Mouse (Mus musculus) neural tube, embryonic 12.5 days (tissue): ENCODE measurements around the gene Slco1a5. TPM values are rescaled to one million over a fixed set of nuclear protein-coding genes. Genes with fewer than 3 reads are reported as not detected.
A peak's percentile ranks its signal among the peaks of the same experiment; 100 is the strongest.

Source experiments
- ATAC-seq: fragments of 200-750 bp; cut with Nextera tagmentation; 2 replicates; pipeline ENCODE4 v1.8.0; 2017; ENCODE audit warnings: low read depth, mild to moderate bottlenecking, moderate TSS enrichment, moderate library complexity; ENCODE audit not compliant: low FRiP score
- H3K27ac ChIP-seq: fragments of 300-500 bp; sonication (generic); 2 replicates; pipeline ENCODE4 v1.5.1; 2016
- H3K27me3 ChIP-seq: fragments of 300-500 bp; sonication (generic); replicated peaks from 2 replicates; pipeline ENCODE4 v1.6.1; 2016; ENCODE audit warnings: mild to moderate bottlenecking
- H3K36me3 ChIP-seq: fragments of 300-500 bp; sonication (generic); 2 replicates; pipeline ENCODE4 v1.6.1; 2016; ENCODE audit warnings: mild to moderate bottlenecking
- H3K4me1 ChIP-seq: fragments of 300-500 bp; sonication (generic); 2 replicates; pipeline ENCODE4 v1.6.1; 2016
- H3K4me2 ChIP-seq: fragments of 300-500 bp; sonication (generic); replicated peaks from 2 replicates; pipeline ENCODE4 v1.6.1; 2016; ENCODE audit warnings: mild to moderate bottlenecking
- H3K4me3 ChIP-seq: fragments of 300-500 bp; sonication (generic); 2 replicates; pipeline ENCODE4 v1.5.1; 2016
- H3K9ac ChIP-seq: fragments of 300-500 bp; sonication (generic); 2 replicates; pipeline ENCODE4 v1.6.1; 2016; ENCODE audit warnings: mild to moderate bottlenecking
- H3K9me3 ChIP-seq: fragments of 300-500 bp; sonication (generic); 2 replicates; pipeline ENCODE4 v1.6.1; 2016; ENCODE audit warnings: mild to moderate bottlenecking
- WGBS: fragments of 180-500 bp; shearing (Covaris S2); methylation state at CpG from one replicate; pipeline ENCODE4 v1.1.7; 2016; 5-methylcytosine and 5-hydroxymethylcytosine counted together
- polyA plus RNA-seq: library from polyadenylated mRNA; unstranded; fragments of >200 nt; fragmentation: Nextera tagmentation; extraction: Ambion mirVana; gene quantifications from 2 replicates; pipeline ENCODE4 v1.2.1, GENCODE M21; 2016

Slco1a5 gene
- polyA plus RNA-seq, 1 experiment from 2014 or later: 0.22 TPM

DNA sequence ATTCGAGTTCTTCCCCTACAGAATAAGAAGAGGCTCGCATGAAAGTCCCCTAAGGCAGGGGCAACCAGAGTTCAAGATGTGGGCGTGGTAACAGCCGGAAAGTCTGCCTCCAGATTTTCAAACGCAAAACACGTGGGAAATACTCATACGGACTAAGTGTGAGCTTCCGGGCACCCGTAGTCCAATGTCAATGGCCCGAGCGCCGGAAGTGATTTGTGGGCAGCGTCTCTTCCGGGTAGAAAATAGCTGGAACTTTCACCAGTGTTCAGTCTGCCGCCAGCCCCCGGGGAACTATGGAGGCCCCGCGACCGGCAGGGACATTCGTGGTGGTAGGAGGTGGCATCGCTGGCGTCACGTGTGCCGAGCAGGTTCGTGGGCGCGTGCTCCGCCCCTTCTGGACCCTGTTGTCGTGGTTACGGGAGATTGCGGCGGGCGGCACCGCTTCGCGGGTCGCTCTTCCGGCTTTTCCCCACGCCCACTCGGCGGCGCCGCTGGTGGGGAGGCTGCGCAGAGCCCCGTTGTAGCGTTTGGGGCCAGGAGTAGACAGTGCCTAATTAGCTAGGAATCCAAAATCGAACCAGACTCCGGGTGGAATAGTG lies 22.8 kb upstream of the Slco1a5 start, which contains the start of gene Pyroxd1:
Pyroxd1 (plus strand) TSS at position 215 of the 599 bp plus-strand sequence.
- H3K27ac ChIP-seq: no peak within 1 kb of the TSS
- no peaks in the 10 kb centered on the region for H3K9me3 ChIP-seq
- ATAC-seq: peak; percentile 94
- peak within 1 kb of the TSS; percentile 53 for H3K4me2 ChIP-seq
- H3K4me1 ChIP-seq: no peaks in the 10 kb centered on the region
- peak within 1 kb of the TSS; percentile 66 for H3K9ac ChIP-seq
- peaks cover 15% of the 10 kb centered on the region; the same call in 1 of the 2 replicates for H3K36me3 ChIP-seq
- WGBS: under 1% methylated on average over 48 of the region's 48 CpGs
- H3K4me3 ChIP-seq: peak within 1 kb of the TSS; percentile 62
- H3K27me3 ChIP-seq: no peaks in the 10 kb centered on the region

DNA sequence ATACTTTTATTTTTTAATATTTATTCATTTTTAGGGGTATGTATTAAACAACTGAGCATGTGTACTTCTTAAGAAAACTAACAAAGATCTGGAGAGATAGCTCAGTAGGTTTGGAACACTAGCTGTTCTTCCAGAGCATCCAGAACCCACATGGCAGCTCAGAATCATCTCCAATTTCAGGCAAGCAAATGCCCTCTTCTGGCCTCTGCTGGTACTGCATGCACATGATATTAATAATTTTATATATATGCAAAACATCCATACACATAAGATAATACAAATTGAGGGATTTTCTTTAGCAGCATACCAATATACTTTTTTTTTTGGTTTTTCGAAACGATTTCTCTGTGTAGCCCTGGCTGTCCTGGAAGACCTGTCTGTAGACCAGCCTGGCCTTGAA lies 20.8 kb upstream of the Slco1a5 start:
- Histone ChIP-seq H3K4me3 (no peak overlapping the region), H3K4me2 (no peak overlapping the region), H3K27me3 (no peaks in the 10 kb centered on the region), H3K9me3 (no peaks in the 10 kb centered on the region), H3K4me1 (no peaks in the 10 kb centered on the region), H3K36me3 (peaks cover 1% of the 10 kb centered on the region; the same call in 1 of the 2 replicates), H3K27ac (no peak overlapping the region), H3K9ac (no peak overlapping the region)
- 81% methylated on average over 2 of the region's 2 CpGs for WGBS
- no peak for ATAC-seq

DNA sequence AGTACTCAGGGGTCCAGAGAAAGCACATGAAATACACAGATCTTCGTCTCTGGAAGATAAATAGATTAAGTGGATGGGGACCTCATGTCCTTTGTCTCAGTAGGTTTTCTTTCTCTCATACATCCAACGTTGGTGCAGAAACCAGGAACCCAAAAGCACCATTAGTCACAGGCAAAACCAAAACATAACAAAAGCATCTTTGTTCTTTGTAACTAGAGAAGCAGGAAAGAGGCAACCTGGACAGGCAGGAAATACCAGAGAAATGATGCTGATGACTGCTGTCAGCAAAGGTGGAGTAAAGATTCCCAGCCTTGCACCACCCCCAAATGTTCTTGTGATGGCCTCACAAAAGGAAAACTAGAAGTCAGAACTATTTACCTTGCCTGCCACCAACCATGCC lies 16.8 kb upstream of the Slco1a5 start:
- Histone ChIP-seq H3K9ac (no peak overlapping the region), H3K27ac (no peak overlapping the region), H3K4me3 (no peak overlapping the region), H3K27me3 (no peaks in the 10 kb centered on the region), H3K4me2 (no peak overlapping the region), H3K9me3 (no peaks in the 10 kb centered on the region), H3K36me3 (no peaks in the 10 kb centered on the region), H3K4me1 (no peaks in the 10 kb centered on the region)
- 53% methylated on average over 2 of the region's 2 CpGs for WGBS
- ATAC-seq: no peak

DNA sequence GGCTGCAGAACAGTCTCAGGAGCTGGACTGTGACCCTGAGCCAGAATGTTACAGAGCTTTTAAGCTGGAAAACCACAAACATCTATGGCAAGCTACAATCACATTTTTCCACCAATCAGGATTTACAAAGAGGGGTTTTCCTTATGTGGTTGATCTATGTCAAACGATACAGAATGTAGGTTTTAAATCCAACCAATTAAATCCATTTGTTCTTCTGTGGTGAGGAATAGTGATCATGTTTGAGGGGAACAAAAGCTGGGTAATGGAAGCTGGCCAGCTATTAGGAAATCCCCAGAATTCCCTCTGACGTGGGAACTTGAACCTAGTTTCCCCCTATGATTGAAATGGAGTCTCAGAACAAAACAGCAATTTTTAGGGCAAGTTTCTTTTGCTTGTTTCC lies 16.2 kb upstream of the Slco1a5 start:
- H3K4me3 ChIP-seq: no peak overlapping the region
- ATAC-seq: no peak
- no peaks in the 10 kb centered on the region for H3K27me3 ChIP-seq
- WGBS: 73% methylated on average over 2 of the region's 2 CpGs
- no peak overlapping the region for H3K27ac ChIP-seq
- H3K4me1 ChIP-seq: no peaks in the 10 kb centered on the region
- H3K36me3 ChIP-seq: no peaks in the 10 kb centered on the region
- no peak overlapping the region for H3K4me2 ChIP-seq
- no peaks in the 10 kb centered on the region for H3K9me3 ChIP-seq
- no peak overlapping the region for H3K9ac ChIP-seq

DNA sequence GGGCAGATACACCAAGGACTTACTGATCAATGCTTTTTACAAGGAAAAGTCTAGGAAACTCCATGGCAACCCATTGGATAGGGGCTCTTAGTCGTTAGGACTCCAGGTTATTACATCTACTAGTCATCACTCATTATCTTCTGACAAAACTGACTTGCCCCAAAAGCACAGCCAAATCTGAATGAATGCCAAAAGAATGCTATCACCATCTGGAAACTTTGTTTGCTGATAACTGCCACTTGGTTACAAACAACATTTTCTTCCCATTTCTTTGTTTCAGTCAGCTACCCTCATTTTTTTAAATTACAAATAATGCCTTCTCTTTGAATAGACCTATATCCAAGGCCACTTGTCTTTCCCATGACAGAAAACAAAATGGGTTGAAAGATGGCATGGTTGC lies 6.4 kb upstream of the Slco1a5 start:
- Histone ChIP-seq H3K36me3 (no peaks in the 10 kb centered on the region), H3K9me3 (no peaks in the 10 kb centered on the region), H3K27me3 (no peaks in the 10 kb centered on the region), H3K4me2 (no peak overlapping the region), H3K9ac (no peak overlapping the region), H3K4me3 (no peak overlapping the region), H3K27ac (no peak overlapping the region), H3K4me1 (no peaks in the 10 kb centered on the region)
- no peak for ATAC-seq
- 76% methylated on average over 1 of the region's 1 CpGs for WGBS

DNA sequence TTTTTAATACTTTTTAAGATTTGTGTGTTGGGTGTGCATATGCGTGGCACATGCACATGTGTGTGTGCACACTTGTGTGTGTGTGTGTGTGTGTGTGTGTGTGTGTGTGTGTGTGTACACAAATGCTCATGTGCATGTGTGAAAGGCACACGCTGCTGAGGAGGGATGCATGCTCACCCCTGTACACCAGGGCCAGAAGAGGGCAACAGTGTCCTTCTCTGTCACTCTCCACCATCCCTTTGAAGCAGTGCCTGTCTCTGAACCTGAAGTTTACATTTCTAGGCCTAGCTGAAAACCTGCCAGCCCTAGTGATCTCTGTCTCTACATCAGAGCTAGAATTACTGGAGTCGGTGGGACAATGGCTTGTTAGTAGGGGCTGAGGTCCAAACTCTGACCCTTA lies 3.8 kb upstream of the Slco1a5 start:
- no peaks in the 10 kb centered on the region for H3K36me3 ChIP-seq
- no peaks in the 10 kb centered on the region for H3K4me1 ChIP-seq
- H3K27ac ChIP-seq: no peak overlapping the region
- no peak overlapping the region for H3K4me2 ChIP-seq
- H3K9ac ChIP-seq: no peak overlapping the region
- no peak for ATAC-seq
- no peaks in the 10 kb centered on the region for H3K9me3 ChIP-seq
- no peak overlapping the region for H3K4me3 ChIP-seq
- H3K27me3 ChIP-seq: no peaks in the 10 kb centered on the region
- WGBS: 75% methylated on average over 3 of the region's 3 CpGs

DNA sequence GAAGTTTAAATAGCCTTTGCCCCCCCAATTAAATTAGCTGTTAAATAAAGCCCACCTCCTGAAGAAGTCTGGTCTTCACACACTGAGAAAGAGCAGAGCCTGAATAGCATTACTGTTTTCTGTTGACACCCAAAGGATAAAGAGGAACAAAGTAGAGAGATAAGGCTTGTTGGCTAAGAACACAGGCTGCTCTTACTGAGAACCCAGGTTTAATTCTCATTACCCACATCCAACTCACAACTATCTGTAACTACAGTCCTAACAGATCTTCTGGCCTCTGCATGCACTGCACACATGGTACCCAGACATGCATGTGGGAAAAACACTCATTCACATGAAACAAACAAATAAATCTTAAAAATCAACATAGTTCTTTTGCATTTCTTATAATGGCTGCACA lies 5.7 kb downstream of the Slco1a5 start:
- no peak for ATAC-seq
- H3K27me3 ChIP-seq: no peaks in the 10 kb centered on the region
- no peaks in the 10 kb centered on the region for H3K9me3 ChIP-seq

DNA sequence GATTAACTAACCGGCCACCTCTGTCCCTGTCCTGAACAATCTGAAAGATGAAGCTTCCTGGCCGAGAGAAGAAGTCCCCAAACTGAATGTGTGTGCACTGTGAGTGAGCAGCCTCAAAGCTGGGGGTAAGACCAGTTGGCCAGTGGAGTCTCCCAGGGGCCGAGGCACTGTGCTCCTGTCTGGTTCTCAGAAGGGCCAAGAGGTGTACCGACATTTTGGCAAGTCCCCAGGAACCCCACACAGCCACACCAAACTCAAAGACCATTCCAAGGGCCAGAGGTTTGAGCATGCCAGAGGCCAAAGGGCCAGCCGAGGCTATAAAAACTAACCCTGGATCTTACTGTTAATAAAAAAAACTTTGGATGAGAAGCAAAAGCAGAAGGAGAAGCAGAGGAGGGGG lies 8.5 kb downstream of the Slco1a5 start:
- Histone ChIP-seq H3K4me1 (no peaks in the 10 kb centered on the region), H3K36me3 (no peaks in the 10 kb centered on the region), H3K4me3 (no peak overlapping the region), H3K9ac (no peak overlapping the region), H3K4me2 (no peak overlapping the region), H3K27me3 (no peaks in the 10 kb centered on the region), H3K9me3 (peaks cover 4% of the 10 kb centered on the region), H3K27ac (no peak overlapping the region)
- no peak for ATAC-seq
- 83% methylated on average over 5 of the region's 5 CpGs for WGBS

More for the DNA sequence above, 5.7 kb downstream of the Slco1a5 start:
- H3K9ac ChIP-seq: no peak overlapping the region
- no peak overlapping the region for H3K4me2 ChIP-seq
- no peaks in the 10 kb centered on the region for H3K4me1 ChIP-seq
- no peaks in the 10 kb centered on the region for H3K36me3 ChIP-seq
- H3K27ac ChIP-seq: no peak overlapping the region
- no peak overlapping the region for H3K4me3 ChIP-seq

DNA sequence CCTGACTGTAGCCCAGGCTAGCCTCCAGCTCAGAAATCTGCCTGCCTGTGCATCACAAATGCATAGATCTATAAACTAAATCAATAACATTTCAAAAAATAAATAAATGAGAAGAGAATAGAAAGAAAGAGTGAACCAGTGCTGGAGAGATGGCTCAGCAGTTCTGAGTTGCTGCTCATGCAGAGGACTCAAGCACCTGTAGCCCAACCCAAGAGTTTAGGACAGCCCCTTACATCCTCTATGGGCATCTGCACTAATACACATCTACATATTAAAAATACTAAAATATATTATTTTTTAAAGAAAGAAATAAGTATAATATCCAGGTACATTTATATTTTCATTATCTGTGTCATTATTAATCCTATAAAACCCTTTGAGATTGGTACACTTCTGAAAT lies 17.7 kb downstream of the Slco1a5 start:
- ATAC-seq: no peak
- Histone ChIP-seq H3K27ac (no peak overlapping the region), H3K4me2 (no peak overlapping the region), H3K36me3 (no peaks in the 10 kb centered on the region), H3K9ac (no peak overlapping the region), H3K9me3 (peaks cover 4% of the 10 kb centered on the region), H3K4me1 (no peaks in the 10 kb centered on the region), H3K27me3 (no peaks in the 10 kb centered on the region), H3K4me3 (no peak overlapping the region)

DNA sequence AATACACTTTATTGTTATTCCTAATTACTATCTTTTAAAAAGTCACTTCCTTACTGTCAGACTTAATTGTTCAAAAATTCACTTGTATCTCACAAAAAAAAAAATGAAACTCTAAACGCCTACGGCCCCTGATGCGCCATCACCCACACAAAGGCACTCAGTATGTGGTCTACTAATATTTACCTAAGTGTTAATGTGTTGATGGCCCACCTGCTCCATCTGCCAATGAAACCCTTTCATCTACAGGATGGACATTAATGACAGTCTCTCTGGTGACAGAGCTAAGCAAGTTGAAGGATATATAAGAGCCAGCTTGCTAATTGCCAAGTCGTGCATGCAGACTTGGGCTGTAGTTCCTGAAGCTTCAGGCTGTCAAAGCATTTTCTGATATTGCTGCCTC lies 24.7 kb downstream of the Slco1a5 start, which contains the start of gene Iapp:
Iapp (plus strand) TSS at position 326 of the 400 bp plus-strand sequence.
- Histone ChIP-seq H3K9me3 (no peaks in the 10 kb centered on the region), H3K4me1 (no peaks in the 10 kb centered on the region)
- no peak for ATAC-seq

DNA sequence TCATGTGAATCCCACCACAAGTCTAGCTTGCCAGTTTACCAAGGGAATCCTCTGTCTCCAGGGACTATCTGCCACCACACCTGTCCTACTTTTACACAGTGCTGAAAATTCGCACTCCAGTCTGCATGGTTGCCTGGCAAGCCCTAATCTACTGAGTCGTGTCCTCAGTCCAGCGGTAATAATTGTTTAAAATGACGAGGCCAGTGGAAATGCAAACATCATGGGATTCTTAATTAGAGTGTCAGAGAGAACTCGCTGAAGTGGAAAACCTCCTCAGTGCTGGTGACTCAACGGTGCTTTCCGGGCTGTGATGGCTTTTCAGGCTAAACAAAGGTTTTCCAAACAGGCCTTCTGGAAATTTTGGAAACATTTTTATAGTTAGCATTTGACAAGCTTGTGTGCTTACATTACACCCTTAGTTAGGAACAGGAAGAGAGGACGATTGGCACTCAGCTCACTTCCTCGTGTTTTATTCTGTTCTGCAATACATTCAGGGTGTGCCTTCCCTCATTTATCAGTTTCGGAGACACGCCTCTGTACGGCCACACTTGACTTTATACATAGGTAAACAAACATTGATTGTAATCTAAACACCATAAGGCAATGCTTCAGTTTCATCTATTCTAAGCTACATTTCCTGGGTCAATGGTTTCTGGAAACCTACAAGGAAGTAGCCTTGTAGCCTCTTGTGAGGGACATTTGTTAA lies 33.2 kb downstream of the Slco1a5 start:
- H3K27me3 ChIP-seq: no peaks in the 10 kb centered on the region
- ATAC-seq: no peak
- H3K4me2 ChIP-seq: no peak overlapping the region
- no peaks in the 10 kb centered on the region for H3K36me3 ChIP-seq
- no peak overlapping the region for H3K9ac ChIP-seq
- no peak overlapping the region for H3K27ac ChIP-seq
- no peaks in the 10 kb centered on the region for H3K4me1 ChIP-seq
- 76% methylated on average over 12 of the region's 12 CpGs for WGBS
- H3K9me3 ChIP-seq: no peaks in the 10 kb centered on the region
- H3K4me3 ChIP-seq: no peak overlapping the region

More for the DNA sequence above, 24.7 kb downstream of the Slco1a5 start, which contains the start of gene Iapp:
- Histone ChIP-seq H3K36me3 (no peaks in the 10 kb centered on the region), H3K27me3 (no peaks in the 10 kb centered on the region), H3K4me3 (no peak within 1 kb of the TSS), H3K4me2 (no peak within 1 kb of the TSS), H3K27ac (no peak within 1 kb of the TSS), H3K9ac (no peak within 1 kb of the TSS)
- WGBS: 51% methylated on average over 4 of the region's 4 CpGs

DNA sequence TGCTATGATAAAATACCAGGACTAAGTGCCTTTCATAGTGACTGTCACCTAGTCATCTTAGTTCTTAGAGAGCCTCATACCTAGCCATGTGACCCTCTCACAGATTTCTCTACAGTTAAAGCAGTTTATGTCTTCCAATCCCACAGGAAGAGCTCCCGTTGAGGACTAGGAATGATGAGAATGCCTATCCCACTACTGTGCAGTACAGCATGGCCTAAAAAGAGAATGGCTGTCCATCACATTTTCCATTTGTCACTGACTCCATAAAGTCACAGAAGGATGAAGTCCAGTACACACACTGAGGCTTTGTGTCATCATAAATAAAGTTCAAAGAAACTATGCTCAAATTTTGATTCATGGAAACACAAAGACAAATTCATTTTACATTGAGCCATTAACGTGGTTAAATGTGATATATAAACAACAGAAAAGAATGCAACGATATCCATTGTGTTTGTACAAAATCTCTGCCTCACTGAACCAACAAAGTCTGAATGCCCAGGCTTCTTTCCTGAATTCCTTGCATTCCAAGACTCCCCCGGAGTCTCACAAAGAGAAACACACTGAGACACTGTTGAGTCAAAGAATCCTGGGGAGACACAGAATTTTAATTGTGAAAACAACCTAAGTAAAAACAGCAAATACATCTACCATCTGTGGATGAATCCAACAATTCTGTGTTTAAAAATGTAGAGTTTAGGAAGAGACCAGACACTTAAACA lies 46.9 kb downstream of the Slco1a5 start:
- Histone ChIP-seq H3K4me2 (no peak overlapping the region), H3K27ac (no peak overlapping the region), H3K4me1 (no peaks in the 10 kb centered on the region), H3K36me3 (no peaks in the 10 kb centered on the region), H3K4me3 (no peak overlapping the region), H3K27me3 (no peaks in the 10 kb centered on the region), H3K9ac (no peak overlapping the region), H3K9me3 (no peaks in the 10 kb centered on the region)
- 12% methylated on average over 4 of the region's 4 CpGs for WGBS
- 0 out of 2 replicates have a peak, but pooled peaks have one; percentile 21 for ATAC-seq
